Mouse (Mus musculus) myocyte (in vitro differentiated cells): Measurements from ENCODE around the gene Kpnb1. TPM values are rescaled to one million over a fixed set of nuclear protein-coding genes. Genes with fewer than 3 reads are reported as not detected.

Experiments
- H3K27me3 ChIP-seq: one replicate; pipeline ENCODE4 v1.6.1; 2011; ENCODE audit not compliant: control insufficient read depth, insufficient read depth, insufficient read length
- H3K36me3 ChIP-seq: one replicate; pipeline ENCODE4 v1.6.1; 2011; ENCODE audit not compliant: control insufficient read depth, insufficient read depth
- H3K4me2 ChIP-seq: one replicate; pipeline ENCODE4 v1.6.1; 2011; ENCODE audit warnings: low read depth, control low read depth
- H3K4me3 ChIP-seq: one replicate; pipeline ENCODE4 v1.5.1; 2011; ENCODE audit warnings: mild to moderate bottlenecking, control low read depth, moderate library complexity
- H3K79me2 ChIP-seq: one replicate; pipeline ENCODE4 v1.6.1; 2011; ENCODE audit not compliant: control insufficient read depth, insufficient read depth
- H3ac ChIP-seq: one replicate; pipeline ENCODE4 v1.6.1; 2011; ENCODE audit not compliant: control insufficient read depth, insufficient read length
- CEBPB ChIP-seq: IDR thresholded peaks from 2 replicates; pipeline ENCODE4 v1.6.1; 2011; ENCODE audit warnings: mild to moderate bottlenecking, moderate library complexity; ENCODE audit not compliant: poor library complexity, insufficient read depth, severe bottlenecking
- E2F4 ChIP-seq: IDR thresholded peaks from one replicate; pipeline ENCODE4 v1.6.1; 2011; ENCODE audit warnings: mild to moderate bottlenecking, control low read depth, moderate library complexity; ENCODE audit not compliant: insufficient read depth
- MAX ChIP-seq: IDR thresholded peaks from one replicate; pipeline ENCODE4 v1.6.1; 2011; ENCODE audit warnings: low read depth, mild to moderate bottlenecking, control low read depth
- MYOD1 ChIP-seq, 3 experiments: IDR thresholded peaks; one replicate each; pipeline ENCODE4 v1.6.1; 2011; ENCODE audit warnings: control low read depth in 2 of 3, low read depth in 2 of 3, mild to moderate bottlenecking in 2 of 3, moderate library complexity in 1 of 3; ENCODE audit not compliant: insufficient read length in 2 of 3, control insufficient read depth in 1 of 3
- MYOG ChIP-seq, 3 experiments: IDR thresholded peaks; one replicate each; pipeline ENCODE4 v1.6.1; 2011; ENCODE audit warnings: control low read depth in 2 of 3, low read depth in 2 of 3, mild to moderate bottlenecking in 2 of 3; ENCODE audit not compliant: insufficient read length in 2 of 3, control insufficient read depth in 1 of 3, insufficient read depth in 1 of 3
- POLR2A ChIP-seq: IDR thresholded peaks from one replicate; pipeline ENCODE4 v1.6.1; 2011; ENCODE audit warnings: low read depth, mild to moderate bottlenecking, control low read depth, moderate library complexity; ENCODE audit not compliant: insufficient read length
- POLR2AphosphoS2 ChIP-seq: IDR thresholded peaks from one replicate; pipeline ENCODE4 v1.6.1; 2011; ENCODE audit warnings: low read depth, control low read depth; ENCODE audit not compliant: insufficient read length
- REST ChIP-seq: IDR thresholded peaks from one replicate; pipeline ENCODE4 v1.6.1; 2011; ENCODE audit warnings: mild to moderate bottlenecking, control low read depth, moderate library complexity; ENCODE audit not compliant: insufficient read depth, insufficient read length
- SRF ChIP-seq: IDR thresholded peaks from one replicate; pipeline ENCODE4 v1.6.1; 2011; ENCODE audit warnings: low read depth; ENCODE audit not compliant: control insufficient read depth, insufficient read length
- TCF12 ChIP-seq: IDR thresholded peaks from one replicate; pipeline ENCODE4 v1.6.1; 2011; ENCODE audit warnings: mild to moderate bottlenecking, control low read depth; ENCODE audit not compliant: poor library complexity, insufficient read depth, severe bottlenecking
- TCF3 ChIP-seq: IDR thresholded peaks from one replicate; pipeline ENCODE4 v1.6.1; 2011; ENCODE audit warnings: low read depth, control low read depth; ENCODE audit not compliant: insufficient read length
- USF1 ChIP-seq: IDR thresholded peaks from one replicate; pipeline ENCODE4 v1.6.1; 2011; ENCODE audit warnings: low read depth, mild to moderate bottlenecking, control low read depth, moderate library complexity
- polyA plus RNA-seq: library from polyadenylated mRNA; unstranded; fragments of >200 nt; fragmentation: generic; extraction: Trizol; gene quantifications from one replicate; pipeline ENCODE4 v1.2.1, GENCODE M21; 2012; ENCODE audit warnings: missing spikeins

The Kpnb1 gene
- polyA plus RNA-seq, 1 experiment, result 103 TPM

DNA sequence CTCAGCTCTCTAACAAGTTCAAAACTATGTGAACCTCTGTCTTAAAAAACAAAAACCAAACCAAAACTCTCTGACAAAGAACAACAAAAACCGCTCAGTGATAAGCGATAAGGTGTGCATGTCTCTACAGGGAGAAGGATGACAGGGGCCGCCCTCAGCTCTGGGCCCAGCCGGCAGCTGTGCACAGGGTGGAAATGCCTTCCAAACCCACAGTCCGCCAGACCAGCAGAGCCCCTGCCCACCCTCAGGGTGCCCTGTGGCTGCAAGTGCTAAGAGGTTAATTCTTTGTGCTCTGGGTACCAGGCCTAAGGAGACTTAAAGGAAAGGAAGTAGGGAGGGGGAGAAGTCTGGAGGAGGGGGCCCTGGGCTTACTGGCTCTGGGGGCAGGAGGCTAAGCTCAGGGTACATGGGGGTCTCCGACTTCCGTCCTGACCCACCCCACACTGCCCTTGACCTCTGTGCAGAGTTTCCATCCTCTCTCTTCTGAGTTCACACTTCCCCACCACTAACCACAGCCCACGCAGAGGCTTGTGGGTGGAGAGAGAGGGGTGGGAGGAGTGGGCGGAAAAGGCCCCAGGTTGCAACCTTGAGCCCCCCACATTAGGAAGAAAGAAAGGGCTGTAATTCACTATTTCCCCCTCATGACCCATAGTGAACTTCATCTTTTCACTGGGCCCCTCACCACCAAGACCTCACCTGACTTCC, 44.3 kb downstream of the Kpnb1 start:
- TF ChIP-seq TCF3 (no peak), MAX (no peak), POLR2A (no peak), MYOG (IDR thresholded peaks at IDR 0.05; ENCODE audit: control insufficient read depth in 1 of 3, insufficient read depth in 1 of 3, insufficient read length in 2 of 3, low read depth in 2 of 3) (no peak), MYOD1 (IDR thresholded peaks at IDR 0.05; ENCODE audit: control insufficient read depth in 1 of 3, insufficient read length in 2 of 3, low read depth in 2 of 3) (no peak), REST (no peak), CEBPB (no peak), TCF12 (no peak), E2F4 (no peak), USF1 (no peak), POLR2AphosphoS2 (no peak), SRF (no peak)
- H3ac ChIP-seq, result no peak overlapping the region
- H3K4me2 ChIP-seq, result no peak overlapping the region
- peaks cover 41% of the 10 kb centered on the region for H3K27me3 ChIP-seq
- no peak overlapping the region for H3K4me3 ChIP-seq
- H3K36me3 ChIP-seq, result no peaks in the 10 kb centered on the region
- no peaks in the 10 kb centered on the region for H3K79me2 ChIP-seq

DNA sequence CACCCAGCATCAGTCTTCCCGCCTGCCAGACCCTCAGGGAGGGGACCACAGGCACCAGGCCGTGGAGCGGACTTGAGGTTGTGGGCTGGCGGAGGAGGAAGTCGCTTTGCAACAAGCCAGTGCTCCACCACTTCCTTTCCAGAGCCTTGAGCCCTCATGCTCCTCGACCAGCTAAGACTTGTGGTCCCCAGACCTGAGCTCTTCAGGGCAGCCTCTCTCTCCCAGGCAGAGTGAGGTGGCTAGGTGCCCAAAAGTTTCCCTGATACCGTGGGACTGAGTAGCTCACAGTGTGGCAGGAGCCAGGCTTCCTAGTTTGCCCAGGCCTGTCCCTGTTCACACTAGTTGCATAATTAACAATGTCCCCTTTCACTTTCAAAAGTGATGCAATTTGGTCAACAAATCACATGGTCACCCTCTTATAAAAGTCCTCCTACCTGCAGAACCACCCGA, 45.5 kb downstream of the Kpnb1 start:
- Histone ChIP-seq H3K27me3 (peaks cover 49% of the 10 kb centered on the region), H3ac (no peak overlapping the region), H3K79me2 (no peaks in the 10 kb centered on the region), H3K36me3 (no peaks in the 10 kb centered on the region), H3K4me3 (no peak overlapping the region), H3K4me2 (no peak overlapping the region)
- TF ChIP-seq TCF12 (no peak), USF1 (no peak)

DNA sequence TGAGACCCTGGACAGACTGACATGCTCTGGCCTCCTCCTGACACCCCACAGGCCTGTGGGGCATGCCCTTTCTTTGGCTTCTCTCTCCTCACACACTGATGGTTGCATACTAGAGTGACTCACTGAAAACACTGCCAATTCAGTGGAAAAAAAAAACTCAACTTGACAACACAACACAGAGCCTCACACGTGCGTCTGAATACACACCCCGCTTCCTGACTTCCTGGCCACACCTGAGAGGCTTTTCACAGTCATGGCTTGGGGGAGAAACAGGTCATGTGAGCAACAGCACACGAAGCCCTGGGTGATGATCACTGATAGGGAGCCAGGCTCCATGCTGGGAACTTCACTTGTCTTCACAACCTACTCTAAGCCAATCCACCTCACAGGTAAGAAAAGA, 46.9 kb downstream of the Kpnb1 start:
- Histone ChIP-seq H3K4me2 (no peak overlapping the region), H3K4me3 (no peak overlapping the region), H3K79me2 (no peaks in the 10 kb centered on the region), H3K27me3 (peaks cover 59% of the 10 kb centered on the region), H3K36me3 (no peaks in the 10 kb centered on the region), H3ac (no peak overlapping the region)
- no peak for TF ChIP-seq E2F4
- TF ChIP-seq MAX, result no peak
- TF ChIP-seq TCF12, result no peak
- no peak for TF ChIP-seq USF1
- TF ChIP-seq MYOG (IDR thresholded peaks at IDR 0.05; ENCODE audit: control insufficient read depth in 1 of 3, insufficient read depth in 1 of 3, insufficient read length in 2 of 3, low read depth in 2 of 3), result no peak
- no peak for TF ChIP-seq TCF3
- TF ChIP-seq POLR2AphosphoS2, result no peak
- TF ChIP-seq MYOD1 (IDR thresholded peaks at IDR 0.05; ENCODE audit: control insufficient read depth in 1 of 3, insufficient read length in 2 of 3, low read depth in 2 of 3), result no peak
- no peak for TF ChIP-seq CEBPB
- no peak for TF ChIP-seq POLR2A
- no peak for TF ChIP-seq SRF
- TF ChIP-seq REST, result no peak

DNA sequence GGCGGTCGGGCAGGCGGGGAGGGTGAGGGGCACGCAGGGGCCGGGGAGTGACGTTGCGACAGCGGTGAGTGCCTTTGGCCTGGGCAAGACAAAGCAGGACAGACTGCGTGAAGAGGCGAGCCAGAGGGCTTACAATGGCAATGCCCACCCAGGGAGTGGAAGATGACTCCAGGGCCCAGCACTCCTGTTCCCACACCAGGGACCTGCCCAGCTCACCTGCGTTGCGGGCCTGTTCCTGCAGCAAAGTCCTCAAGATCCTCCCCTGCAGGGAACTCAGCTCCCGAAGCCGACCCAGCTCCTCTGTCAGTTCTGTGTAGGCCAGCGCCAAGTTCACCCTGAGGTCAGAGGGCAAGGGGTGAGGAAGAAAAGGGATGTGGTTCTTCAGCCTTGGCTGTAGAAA, 48.4 kb downstream of the Kpnb1 start:
- no peak overlapping the region for H3ac ChIP-seq
- peaks cover 70% of the 10 kb centered on the region for H3K27me3 ChIP-seq
- H3K4me2 ChIP-seq, result no peak overlapping the region
- H3K79me2 ChIP-seq, result no peaks in the 10 kb centered on the region
- no peaks in the 10 kb centered on the region for H3K36me3 ChIP-seq
- TF ChIP-seq POLR2AphosphoS2 (no peak), MYOD1 (IDR thresholded peaks at IDR 0.05; ENCODE audit: control insufficient read depth in 1 of 3, insufficient read length in 2 of 3, low read depth in 2 of 3) (no peak), E2F4 (no peak), MAX (no peak), CEBPB (no peak), USF1 (no peak), POLR2A (no peak), TCF12 (no peak), SRF (no peak), REST (no peak), MYOG (IDR thresholded peaks at IDR 0.05; ENCODE audit: control insufficient read depth in 1 of 3, insufficient read depth in 1 of 3, insufficient read length in 2 of 3, low read depth in 2 of 3) (no peak), TCF3 (no peak)
- H3K4me3 ChIP-seq, result no peak overlapping the region

DNA sequence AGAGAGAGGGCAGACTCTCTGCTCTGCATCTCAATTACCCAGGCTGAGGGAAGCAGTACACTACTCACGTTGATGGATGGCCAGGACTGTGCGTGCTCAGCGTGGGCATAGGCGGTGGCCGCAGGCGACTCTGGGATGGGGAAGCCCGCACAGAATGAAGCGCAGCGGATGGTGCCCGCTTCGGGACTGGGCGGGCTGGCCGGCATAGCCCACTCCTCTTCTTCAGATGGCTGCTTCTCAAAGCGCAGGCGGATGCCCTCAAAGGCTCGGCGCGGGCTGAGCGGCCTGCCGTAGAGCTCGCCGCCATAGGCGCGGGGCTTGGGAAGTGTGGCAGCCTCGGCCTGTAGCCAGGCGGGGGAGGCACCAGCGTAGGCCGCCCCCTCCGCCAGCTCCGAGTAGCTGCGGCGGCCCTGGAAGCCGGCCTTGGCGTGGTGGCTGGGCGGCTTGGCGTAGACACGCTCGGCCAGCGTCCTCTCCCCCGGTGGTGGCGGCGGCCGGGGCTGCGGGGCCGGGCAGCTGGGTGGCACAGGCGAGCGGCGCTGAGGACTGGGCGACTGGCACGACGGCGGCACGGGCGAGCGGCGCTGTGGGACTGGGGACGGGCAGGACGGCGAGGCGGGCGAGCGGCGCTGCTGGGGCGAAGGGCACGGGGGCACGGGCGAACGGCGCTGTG, 49.0 kb downstream of the Kpnb1 start:
- no peak overlapping the region for H3K4me3 ChIP-seq
- no peak overlapping the region for H3K4me2 ChIP-seq
- TF ChIP-seq E2F4, result no peak
- TF ChIP-seq TCF3, result no peak
- no peak for TF ChIP-seq POLR2A
- no peak for TF ChIP-seq POLR2AphosphoS2
- TF ChIP-seq CEBPB, result no peak
- TF ChIP-seq MYOG (IDR thresholded peaks at IDR 0.05; ENCODE audit: control insufficient read depth in 1 of 3, insufficient read depth in 1 of 3, insufficient read length in 2 of 3, low read depth in 2 of 3), result no peak
- TF ChIP-seq MYOD1 (IDR thresholded peaks at IDR 0.05; ENCODE audit: control insufficient read depth in 1 of 3, insufficient read length in 2 of 3, low read depth in 2 of 3), result no peak
- no peak for TF ChIP-seq MAX
- TF ChIP-seq TCF12, result no peak
- no peak for TF ChIP-seq USF1
- TF ChIP-seq REST, result no peak
- H3K27me3 ChIP-seq, result peaks cover 76% of the 10 kb centered on the region
- H3K36me3 ChIP-seq, result no peaks in the 10 kb centered on the region
- H3K79me2 ChIP-seq, result no peaks in the 10 kb centered on the region
- H3ac ChIP-seq, result no peak overlapping the region
